ENCODE assay signal across 8 mouse cellular contexts in the genomic region with DNA sequence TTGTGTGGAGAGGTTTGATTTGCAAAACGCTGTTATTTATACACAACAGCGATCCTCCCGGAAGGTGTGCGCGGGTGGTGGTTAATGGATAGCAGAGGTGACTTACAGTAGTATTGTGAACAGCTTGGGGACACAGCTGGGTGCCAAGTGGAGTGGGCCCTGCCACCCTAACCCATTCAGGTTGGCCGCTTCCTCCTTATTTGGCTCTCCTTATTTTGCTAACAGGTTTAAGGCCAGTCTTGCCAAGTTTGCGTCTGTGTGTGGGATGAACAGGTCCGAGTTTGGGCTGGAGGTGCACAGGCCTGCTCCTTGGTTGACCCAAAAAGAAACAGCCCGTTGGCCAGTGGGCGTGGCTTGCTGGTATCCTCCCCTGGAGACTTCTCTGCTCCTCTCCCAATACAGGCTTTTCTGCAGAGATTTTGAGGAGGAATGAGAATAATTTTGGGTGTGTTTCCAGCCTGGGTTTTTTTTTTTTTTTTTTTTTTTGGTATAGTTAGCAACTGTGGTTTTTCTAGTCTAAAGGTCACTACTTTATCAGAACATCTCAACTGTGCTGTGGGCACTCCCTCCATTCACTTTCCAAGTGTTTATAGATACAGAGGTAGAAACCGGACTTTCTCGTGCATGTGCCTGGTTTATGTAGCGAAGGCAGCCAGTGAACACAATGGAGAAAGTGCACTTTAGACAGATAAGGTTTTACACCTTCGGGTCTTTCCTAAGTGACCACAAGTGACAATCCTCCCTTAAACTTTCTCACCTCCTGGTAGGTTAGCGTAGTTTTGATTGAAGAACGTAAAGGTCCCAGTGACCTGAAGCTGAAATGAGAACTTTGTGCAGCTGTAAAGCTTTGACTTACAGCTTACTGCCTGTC. TPM values are rescaled to one million over a fixed set of nuclear protein-coding genes. Genes with fewer than 3 reads are reported as not detected.
A peak's percentile ranks its signal among the peaks of the same experiment; 100 is the strongest.
DNase-seq lines count a peak whose midpoint lies in the region; ATAC-seq lines count a peak whose summit lies in the region.

No protein-coding gene starts in this region.

- DNase-seq in 416B (ENCODE audit: low read depth), result peak; percentile 60
- DNase-seq in adrenal gland, adult 18-20 months (ENCODE audit: low spot score in 2 of 2), result peak; percentile 59 to 60
- peak; percentile 70 for DNase-seq in embryonic facial prominence, embryonic 10.5 days (ENCODE audit: low spot score)
- DNase-seq in lung, postnatal 14 days, result peak; percentile 58
- peak; percentile 17 for DNase-seq in ovary, postnatal 10 days (ENCODE audit: low spot score)
- peak; percentile 72 for DNase-seq in urinary bladder, postnatal 14 days (ENCODE audit: low spot score)

- H3K4me1 ChIP-seq in embryonic facial prominence, embryonic 10.5 days, result peaks cover 45% of the 10 kb centered on the region
- H3K4me1 ChIP-seq in heart, embryonic 13.5 days, result peaks cover 55% of the 10 kb centered on the region
- H3K4me1 ChIP-seq in kidney, embryonic 15.5 days, result peaks cover 44% of the 10 kb centered on the region

- no peak for ATAC-seq in heart, embryonic 13.5 days (ENCODE audit: extremely low read depth, insufficient number of reproducible peaks, low FRiP score, low TSS enrichment)
- peak; percentile 17; the same call in 1 of the 2 replicates for ATAC-seq in kidney, embryonic 15.5 days (replicated peaks; ENCODE audit: low FRiP score)

- H3K27me3 ChIP-seq in embryonic facial prominence, embryonic 10.5 days (replicated peaks; ENCODE audit: low read depth, poor library complexity, severe bottlenecking), result no peaks in the 10 kb centered on the region
- H3K27me3 ChIP-seq in heart, embryonic 13.5 days (replicated peaks), result no peaks in the 10 kb centered on the region
- no peaks in the 10 kb centered on the region for H3K27me3 ChIP-seq in kidney, embryonic 15.5 days

- peaks cover 2% of the 10 kb centered on the region; the same call in 1 of the 2 replicates for H3K36me3 ChIP-seq in embryonic facial prominence, embryonic 10.5 days (replicated peaks)
- no peaks in the 10 kb centered on the region for H3K36me3 ChIP-seq in heart, embryonic 13.5 days
- no peaks in the 10 kb centered on the region for H3K36me3 ChIP-seq in kidney, embryonic 15.5 days

- WGBS in embryonic facial prominence, embryonic 10.5 days, result 18% methylated on average over 16 of the region's 16 CpGs
- WGBS in heart, embryonic 13.5 days, result 9% methylated on average over 16 of the region's 16 CpGs
- 4% methylated on average over 16 of the region's 16 CpGs for WGBS in kidney, embryonic 15.5 days

- peak overlapping the region; percentile 99 for H3K4me3 ChIP-seq in embryonic facial prominence, embryonic 10.5 days
- peak overlapping the region; percentile 98 for H3K4me3 ChIP-seq in heart, embryonic 13.5 days
- peak overlapping the region; percentile 94 for H3K4me3 ChIP-seq in kidney, embryonic 15.5 days (replicated peaks)

- H3K9me3 ChIP-seq in embryonic facial prominence, embryonic 10.5 days, result no peaks in the 10 kb centered on the region
- H3K9me3 ChIP-seq in heart, embryonic 13.5 days, result no peaks in the 10 kb centered on the region
- H3K9me3 ChIP-seq in kidney, embryonic 15.5 days (replicated peaks), result no peaks in the 10 kb centered on the region

- peak overlapping the region; percentile 97 for H3K9ac ChIP-seq in heart, embryonic 13.5 days
- H3K9ac ChIP-seq in kidney, embryonic 15.5 days, result peak overlapping the region; percentile 71

- H3K4me2 ChIP-seq in heart, embryonic 13.5 days, result peak overlapping the region; percentile 98
- H3K4me2 ChIP-seq in kidney, embryonic 15.5 days, result peak overlapping the region; percentile 79

- H3K27ac ChIP-seq in embryonic facial prominence, embryonic 10.5 days (replicated peaks), result peak overlapping the region; percentile 99
- H3K27ac ChIP-seq in heart, embryonic 13.5 days (replicated peaks), result peak overlapping the region; percentile 92
- H3K27ac ChIP-seq in kidney, embryonic 15.5 days, result peak overlapping the region; percentile 97

RNA-seq across cellular contexts. Expression of a gene that starts 2.6 kb away (rescaled TPM):
- 10 to 100 TPM; 28.6 to 30.8 TPM for total RNA-seq in adrenal gland, adult 18-20 months (2021)
- polyA plus RNA-seq in embryonic facial prominence, embryonic 10.5 days (2016; fragmentation: Nextera tagmentation; extraction: Ambion mirVana), result 50.3 and 52.5 TPM in 2 replicates
- polyA plus RNA-seq in heart, embryonic 13.5 days (2015; fragmentation: Nextera tagmentation; extraction: Ambion mirVana), result 24.2 and 24.8 TPM in 2 replicates
- polyA plus RNA-seq in kidney, embryonic 15.5 days (2015; fragmentation: Nextera tagmentation; extraction: Ambion mirVana), result 46.0 and 48.3 TPM in 2 replicates

Comparison
In these comparisons a context has a peak if more than half of its experiments do, and no peak if none do; other contexts are left out.
1. DNase-seq: peak in every context shown above with its lines; median percentile 72 in urinary bladder, postnatal 14 days; 70 in embryonic facial prominence, embryonic 10.5 days; 60 in 416B; 60 in adrenal gland, adult 18-20 months; 58 in lung, postnatal 14 days; 17 in ovary, postnatal 10 days.